Mouse (Mus musculus) bone marrow, adult 2 months (tissue): Measurements from ENCODE around the gene Gpc4.

Experiments
- CTCF ChIP-seq: fragments of 200-500 bp; IDR thresholded peaks from 2 replicates; pipeline ENCODE4 v1.5.1; 2011; ENCODE audit warnings: low read length, control low read depth; ENCODE audit not compliant: control insufficient read depth, insufficient read depth
- POLR2A ChIP-seq: fragments of 200-500 bp; IDR thresholded peaks from 2 replicates; pipeline ENCODE4 v1.6.1; 2011; ENCODE audit warnings: low read depth, mild to moderate bottlenecking, control low read depth, low read length, borderline replicate concordance; ENCODE audit not compliant: control insufficient read depth

GRCm38 (mm10) chrX:52167519-52168244 lies 2.6 kb upstream of the Gpc4 start:
- no peak for TF ChIP-seq POLR2A
- no peak for TF ChIP-seq CTCF
